Mouse (Mus musculus) small intestine, adult 2 months (tissue): ENCODE measurements at regions not wholly inside any gene's neighbourhood (a gene's known extent, or its start where the extent isn't known, plus 50 kb on each side); places are given as distances from the start of the nearest gene placed in this dataset.

Experiments
- H3K27ac ChIP-seq: fragments of 200-500 bp; 2 replicates; pipeline ENCODE4 v1.5.1; 2012; ENCODE audit warnings: low read depth, low read length, control low read depth, inconsistent platforms; ENCODE audit not compliant: insufficient read depth
- H3K27me3 ChIP-seq: fragments of 200-500 bp; 2 replicates; pipeline ENCODE4 v1.6.1; 2012; ENCODE audit warnings: mild to moderate bottlenecking, moderate library complexity, low read length, inconsistent platforms; ENCODE audit not compliant: control insufficient read depth, insufficient read depth
- H3K36me3 ChIP-seq: fragments of 200-500 bp; 2 replicates; pipeline ENCODE4 v1.6.1; 2012; ENCODE audit warnings: mild to moderate bottlenecking, low read length, control low read depth, inconsistent platforms; ENCODE audit not compliant: control insufficient read depth, insufficient read depth
- H3K4me1 ChIP-seq: fragments of 200-500 bp; 2 replicates; pipeline ENCODE4 v1.6.1; 2012; ENCODE audit warnings: low read length, inconsistent platforms, mixed read lengths; ENCODE audit not compliant: control insufficient read depth, insufficient read depth, insufficient read length
- H3K4me3 ChIP-seq: fragments of 200-500 bp; 2 replicates; pipeline ENCODE4 v1.5.1; 2012; ENCODE audit warnings: low read depth, mild to moderate bottlenecking, control low read depth, inconsistent platforms, low read length, moderate library complexity
- CTCF ChIP-seq: fragments of 200-500 bp; IDR thresholded peaks from 2 replicates; pipeline ENCODE4 v1.5.1; 2012; ENCODE audit warnings: low read depth, mild to moderate bottlenecking, control low read depth, inconsistent platforms, low read length, moderate library complexity, mixed read lengths; ENCODE audit not compliant: insufficient replicate concordance, insufficient read length; ENCODE audit errors: extremely low read depth
- POLR2A ChIP-seq: fragments of 200-500 bp; IDR thresholded peaks from 2 replicates; pipeline ENCODE4 v1.6.1; 2012; ENCODE audit warnings: low read depth, mild to moderate bottlenecking, control low read depth, inconsistent platforms, low read length, moderate library complexity
- WGBS: fragments of 180-500 bp; shearing (Covaris S2); methylation state at CpG from one replicate; pipeline ENCODE4 v1.1.7; 2018; 5-methylcytosine and 5-hydroxymethylcytosine counted together

GRCm38 (mm10) chr14:76872510-76872909 lies 164.1 kb upstream of the Ccdc122 start:
- Histone ChIP-seq H3K36me3 (no peaks in the 10 kb centered on the region), H3K27me3 (no peaks in the 10 kb centered on the region), H3K27ac (no peak overlapping the region), H3K4me1 (peaks cover 14% of the 10 kb centered on the region; the same call in 1 of the 2 replicates), H3K4me3 (no peak overlapping the region)
- TF ChIP-seq POLR2A, result no peak
- TF ChIP-seq CTCF, result no peak
- WGBS, result 96% methylated on average over 7 of the region's 7 CpGs

GRCm38 (mm10) chr14:76868831-76869230 lies 167.7 kb upstream of the Ccdc122 start:
- H3K36me3 ChIP-seq, result no peaks in the 10 kb centered on the region
- 92% methylated on average over 3 of the region's 3 CpGs for WGBS
- TF ChIP-seq POLR2A (no peak), CTCF (no peak)
- H3K27me3 ChIP-seq, result no peaks in the 10 kb centered on the region
- no peak overlapping the region for H3K27ac ChIP-seq
- no peaks in the 10 kb centered on the region for H3K4me1 ChIP-seq
- no peak overlapping the region for H3K4me3 ChIP-seq

- no peak overlapping the region for H3K4me3 ChIP-seq
- no peaks in the 10 kb centered on the region for H3K4me1 ChIP-seq
- WGBS, result 82% methylated on average over 5 of the region's 5 CpGs
- H3K36me3 ChIP-seq, result no peaks in the 10 kb centered on the region
- H3K27me3 ChIP-seq, result no peaks in the 10 kb centered on the region
- H3K27ac ChIP-seq, result no peak overlapping the region
- TF ChIP-seq POLR2A, result no peak
- no peak for TF ChIP-seq CTCF
Observed at GRCm38 (mm10) chr14:76868131-76868530, 168.4 kb upstream of the Ccdc122 start.

GRCm38 (mm10) chr14:76864664-76865063 lies 171.9 kb upstream of the Ccdc122 start:
- Histone ChIP-seq H3K27me3 (no peaks in the 10 kb centered on the region), H3K27ac (no peak overlapping the region), H3K4me1 (no peaks in the 10 kb centered on the region), H3K4me3 (no peak overlapping the region), H3K36me3 (no peaks in the 10 kb centered on the region)
- TF ChIP-seq POLR2A (no peak), CTCF (no peak)
- WGBS, result 84% methylated on average over 4 of the region's 4 CpGs

GRCm38 (mm10) chr14:76863035-76863706 lies 173.4 kb upstream of the Ccdc122 start:
- no peaks in the 10 kb centered on the region for H3K27me3 ChIP-seq
- no peak overlapping the region for H3K27ac ChIP-seq
- WGBS, result 88% methylated on average over 13 of the region's 13 CpGs
- no peaks in the 10 kb centered on the region for H3K4me1 ChIP-seq
- no peak overlapping the region for H3K4me3 ChIP-seq
- TF ChIP-seq POLR2A (no peak), CTCF (no peak)
- no peaks in the 10 kb centered on the region for H3K36me3 ChIP-seq

- Histone ChIP-seq H3K4me1 (no peaks in the 10 kb centered on the region), H3K36me3 (no peaks in the 10 kb centered on the region), H3K4me3 (no peak overlapping the region), H3K27ac (no peak overlapping the region), H3K27me3 (no peaks in the 10 kb centered on the region)
- TF ChIP-seq POLR2A (no peak), CTCF (no peak)
- 71% methylated on average over 5 of the region's 5 CpGs for WGBS
Observed at GRCm38 (mm10) chr14:76858396-76858795, 178.2 kb upstream of the Ccdc122 start.

- WGBS, result 65% methylated on average over 10 of the region's 10 CpGs
- H3K27me3 ChIP-seq, result no peaks in the 10 kb centered on the region
Observed at GRCm38 (mm10) chr14:76857196-76857773, 179.3 kb upstream of the Ccdc122 start.

More at GRCm38 (mm10) chr14:76857196-76857773, 179.3 kb upstream of the Ccdc122 start:
- Histone ChIP-seq H3K4me3 (no peak overlapping the region), H3K4me1 (no peaks in the 10 kb centered on the region), H3K27ac (no peak overlapping the region), H3K36me3 (no peaks in the 10 kb centered on the region)
- no peak for TF ChIP-seq CTCF
- no peak for TF ChIP-seq POLR2A
